Mouse (Mus musculus) ES-E14 (cell line): ENCODE data around the gene Srd5a1. TPM values are rescaled to one million over a fixed set of nuclear protein-coding genes. Genes with fewer than 3 reads are reported as not detected.

Experiments
- DNase-seq: peaks from one replicate; pipeline ENCODE4 v3.0.0-alpha.2; 2013; ENCODE audit warnings: low read depth, low spot score
- H3K27ac ChIP-seq: 2 replicates; pipeline ENCODE4 v1.5.1; 2012; ENCODE audit warnings: low read depth, mild to moderate bottlenecking, low read length, moderate library complexity, mixed read lengths; ENCODE audit not compliant: poor library complexity, insufficient read depth, severe bottlenecking
- H3K36me3 ChIP-seq: 2 replicates; pipeline ENCODE4 v1.6.1; 2012; ENCODE audit warnings: mild to moderate bottlenecking, low read length, moderate library complexity, mixed read lengths; ENCODE audit not compliant: control insufficient read depth, poor library complexity, insufficient read depth, severe bottlenecking
- H3K4me1 ChIP-seq, 2 experiments: fragments of 150-350 bp in 1 of 2; sonication (generic) in 1 of 2; 2 replicates each; pipeline ENCODE4 v1.6.1; 2012; ENCODE audit warnings: low read length in 2 of 2, mild to moderate bottlenecking in 1 of 2, mixed read lengths in 1 of 2; ENCODE audit not compliant: control insufficient read depth in 2 of 2, insufficient read depth in 2 of 2, poor library complexity in 1 of 2
- H3K4me3 ChIP-seq, 2 experiments: fragments of 150-350 bp in 1 of 2; sonication (generic) in 1 of 2; 2 replicates each; pipeline ENCODE4 v1.5.1; 2012; ENCODE audit warnings: low read length in 2 of 2, low read depth in 1 of 2, mild to moderate bottlenecking in 1 of 2, mixed read lengths in 1 of 2; ENCODE audit not compliant: insufficient read depth in 1 of 2, poor library complexity in 1 of 2, severe bottlenecking in 1 of 2
- H3K9ac ChIP-seq: 2 replicates; pipeline ENCODE4 v1.6.1; 2012; ENCODE audit warnings: low read depth, mild to moderate bottlenecking, low read length, mixed read lengths; ENCODE audit not compliant: poor library complexity, insufficient read depth, severe bottlenecking
- H3K9me3 ChIP-seq: fragments of 150-350 bp; sonication (generic); 2 replicates; pipeline ENCODE4 v1.6.1; 2012; ENCODE audit warnings: low read depth, mild to moderate bottlenecking, low read length; ENCODE audit not compliant: control insufficient read depth, insufficient read depth
- CHD2 ChIP-seq: IDR thresholded peaks from 2 replicates; pipeline ENCODE4 v1.6.1; 2014; ENCODE audit warnings: mild to moderate bottlenecking, low read depth, low read length, inconsistent platforms
- HCFC1 ChIP-seq: IDR thresholded peaks from 2 replicates; pipeline ENCODE4 v1.6.1; 2012; ENCODE audit warnings: low read length, inconsistent platforms, borderline replicate concordance; ENCODE audit not compliant: insufficient read depth
- MAFK ChIP-seq: IDR thresholded peaks from 2 replicates; pipeline ENCODE4 v1.6.1; 2014; ENCODE audit warnings: mild to moderate bottlenecking, low read depth, low read length, inconsistent platforms; ENCODE audit not compliant: insufficient read depth
- ZC3H11A ChIP-seq: IDR thresholded peaks from 2 replicates; pipeline ENCODE4 v1.6.1; 2012; ENCODE audit warnings: low read depth, mild to moderate bottlenecking, inconsistent platforms, low read length, borderline replicate concordance
- ZNF384 ChIP-seq: IDR thresholded peaks from 2 replicates; pipeline ENCODE4 v1.6.1; 2012; ENCODE audit warnings: low read depth, low read length, inconsistent platforms
- in situ Hi-C, 2 experiments: fragments of 600-800 bp; cut with MboI; formaldehyde crosslinking; loops; one replicate each; pipeline ENCODE4 v1.15.1; 2025; ENCODE audit warnings: low sequenced_read_pairs in 2 of 2, inconsistent platforms in 1 of 2; ENCODE audit not compliant: unreplicated experiment in 2 of 2
- total RNA-seq: library from RNA; depleted of rRNA; stranded (reverse); fragments of 300-350 nt; gene quantifications from 2 replicates; pipeline ENCODE4 v1.2.3, GENCODE M21; 2012

Srd5a1 gene
- total RNA-seq, 1 experiment, result 11.5 TPM

DNA sequence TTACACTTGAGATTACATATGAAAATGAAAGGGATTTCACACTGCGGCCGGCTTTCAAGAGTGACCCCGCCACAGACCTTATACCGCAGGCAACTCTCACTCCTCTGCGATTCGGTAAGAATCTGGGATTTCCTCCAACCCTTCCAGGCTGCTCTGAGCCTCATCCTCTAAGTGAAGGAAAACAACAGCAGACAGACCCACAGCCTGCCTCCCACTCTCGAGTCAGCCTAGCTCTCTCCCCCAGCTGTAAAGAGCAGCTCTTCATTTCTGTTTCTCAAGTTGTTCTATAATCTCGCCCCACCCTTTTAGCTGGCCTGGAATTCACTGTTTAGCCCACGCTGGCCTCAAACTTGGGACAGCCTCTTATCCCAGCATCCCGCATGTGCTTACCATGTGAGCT, 69.5 kb downstream of the Srd5a1 start:
- in situ Hi-C loops, result loop anchor here in 1 of 2 experiments (10.0 kb wide), 1 partner anchor 113 kb away; no protein-coding TSS in a partner anchor
- no peak for DNase-seq
- H3K9me3 ChIP-seq, result no peaks in the 10 kb centered on the region
- H3K9ac ChIP-seq, result no peak overlapping the region
- H3K4me1 ChIP-seq, result peaks cover 0 to 10% of the 10 kb centered on the region in 2 experiments; a peak in 1 of 4 replicates
- H3K4me3 ChIP-seq, result no peak overlapping the region
- TF ChIP-seq MAFK (no peak), CHD2 (no peak), ZC3H11A (no peak)
- H3K27ac ChIP-seq, result no peak overlapping the region
- H3K36me3 ChIP-seq, result no peaks in the 10 kb centered on the region

DNA sequence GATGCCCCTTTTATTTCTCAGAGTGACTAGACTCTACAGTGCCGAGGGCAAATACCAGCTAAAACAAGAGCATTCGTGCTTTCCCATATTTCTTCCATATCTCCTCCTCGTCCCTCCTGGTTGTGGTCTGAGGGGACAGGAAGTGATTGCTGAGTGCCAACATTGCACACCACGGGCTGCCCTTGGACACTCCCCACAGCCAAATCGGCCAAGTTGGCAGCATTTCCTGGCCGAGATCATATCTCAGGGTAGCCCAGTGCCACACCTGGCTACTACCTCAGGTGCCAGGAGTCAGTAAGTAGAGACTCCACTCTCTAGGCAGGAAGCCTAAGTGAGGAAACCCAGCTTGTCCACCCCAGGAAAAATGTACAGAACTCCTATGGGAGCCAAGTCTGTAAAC, 70.0 kb downstream of the Srd5a1 start:
- in situ Hi-C loops, result loop anchor here in 1 of 2 experiments (10.0 kb wide), 1 partner anchor 114 kb away; no protein-coding TSS in a partner anchor
- H3K36me3 ChIP-seq, result no peaks in the 10 kb centered on the region
- no peak overlapping the region for H3K27ac ChIP-seq
- DNase-seq, result no peak
- no peak overlapping the region for H3K9ac ChIP-seq
- H3K4me3 ChIP-seq, result no peak overlapping the region
- TF ChIP-seq HCFC1 (no peak), CHD2 (no peak), ZC3H11A (no peak), MAFK (no peak), ZNF384 (no peak)
- H3K4me1 ChIP-seq, result peaks cover 0 to 10% of the 10 kb centered on the region in 2 experiments; a peak in 1 of 4 replicates
- H3K9me3 ChIP-seq, result no peaks in the 10 kb centered on the region

DNA sequence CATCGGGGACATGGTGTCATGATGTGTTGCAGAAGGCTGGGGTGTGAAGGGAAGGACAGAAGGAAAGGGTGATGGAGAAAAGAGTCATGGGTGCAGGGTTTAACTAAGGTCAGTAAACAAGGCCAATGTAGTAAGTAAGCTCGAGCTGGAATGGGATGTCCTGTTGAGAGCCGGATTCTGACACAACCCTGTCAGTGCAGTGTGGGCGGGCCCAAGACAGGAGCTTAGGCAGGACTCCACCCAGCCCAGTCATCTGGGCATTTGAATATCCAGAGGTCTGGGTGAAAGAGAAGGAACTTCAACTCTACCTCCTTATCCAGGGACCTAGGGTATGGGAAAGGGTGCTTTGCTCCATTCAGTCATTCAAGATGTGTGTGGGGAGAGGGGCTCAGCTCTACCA, 72.9 kb downstream of the Srd5a1 start:
- in situ Hi-C loops, result no loop called here
- Histone ChIP-seq H3K27ac (no peak overlapping the region), H3K9ac (no peak overlapping the region), H3K4me3 (no peak overlapping the region), H3K9me3 (no peaks in the 10 kb centered on the region), H3K4me1 (peaks cover 0 to 12% of the 10 kb centered on the region in 2 experiments; a peak in 1 of 4 replicates), H3K36me3 (no peaks in the 10 kb centered on the region)
- TF ChIP-seq MAFK, result no peak
- TF ChIP-seq ZC3H11A, result no peak
- no peak for TF ChIP-seq CHD2
- no peak for TF ChIP-seq HCFC1
- no peak for DNase-seq

DNA sequence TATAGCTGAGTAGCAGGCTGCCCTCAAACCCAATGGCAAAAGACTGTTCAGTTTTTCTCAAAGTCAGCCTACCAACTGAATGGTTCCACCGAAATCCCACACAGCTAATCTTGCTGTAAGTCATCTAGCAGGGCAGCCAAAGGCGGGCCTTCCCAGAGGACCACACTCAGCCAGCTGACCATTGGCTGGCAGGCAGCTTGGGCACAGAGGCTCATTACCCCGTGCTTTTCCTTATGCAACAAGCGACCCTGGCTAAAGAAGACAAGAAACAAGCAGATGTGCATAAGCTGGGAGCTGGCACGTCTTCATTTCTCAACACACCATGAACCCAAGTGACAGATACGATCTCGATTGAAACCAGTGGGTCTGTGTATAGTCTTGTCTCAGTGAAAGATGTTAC, 73.9 kb downstream of the Srd5a1 start:
- no peaks in the 10 kb centered on the region for H3K9me3 ChIP-seq
- H3K4me1 ChIP-seq, result peaks cover 0 to 13% of the 10 kb centered on the region in 2 experiments; a peak in 2 of 4 replicates
- H3K4me3 ChIP-seq, result no peak overlapping the region
- H3K27ac ChIP-seq, result no peak overlapping the region
- no peak for DNase-seq
- in situ Hi-C loops, result no loop called here
- H3K36me3 ChIP-seq, result no peaks in the 10 kb centered on the region
- no peak overlapping the region for H3K9ac ChIP-seq
- no peak for TF ChIP-seq MAFK
- no peak for TF ChIP-seq ZC3H11A
- TF ChIP-seq CHD2, result no peak
- TF ChIP-seq HCFC1, result no peak
- TF ChIP-seq ZNF384, result no peak

DNA sequence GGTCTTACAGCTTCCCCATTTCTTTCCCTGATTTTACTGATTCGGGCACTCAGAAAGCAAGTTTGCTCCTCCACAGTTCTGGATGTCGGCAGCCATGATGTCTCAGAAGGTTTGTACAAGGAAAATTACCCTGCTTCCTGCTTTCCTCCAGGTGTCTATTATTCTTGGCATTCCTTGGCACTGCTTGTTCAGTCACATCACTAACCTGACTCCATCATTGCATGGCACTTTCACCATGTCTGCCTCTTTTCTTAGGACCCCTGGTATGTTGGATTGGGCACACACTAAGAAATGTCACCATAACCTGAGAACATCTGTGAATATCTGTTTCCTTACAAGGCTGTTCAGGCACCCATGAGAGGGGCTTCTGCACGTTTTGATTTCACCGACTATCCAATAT, 75.2 kb downstream of the Srd5a1 start:
- no peaks in the 10 kb centered on the region; the same call in 1 of the 2 replicates for H3K36me3 ChIP-seq
- H3K4me1 ChIP-seq, result peaks cover 3 to 21% of the 10 kb centered on the region in 2 experiments; a peak in 2 of 4 replicates
- peak overlapping the region in 1 of 2 experiments; percentile 76; a peak in 1 of 4 replicates for H3K4me3 ChIP-seq
- TF ChIP-seq ZC3H11A, result no peak
- TF ChIP-seq ZNF384, result no peak
- TF ChIP-seq HCFC1, result no peak
- no peak for TF ChIP-seq MAFK
- TF ChIP-seq CHD2, result no peak
- no peak overlapping the region; the same call in 1 of the 2 replicates for H3K9ac ChIP-seq
- DNase-seq, result no peak
- H3K9me3 ChIP-seq, result no peaks in the 10 kb centered on the region
- no peak overlapping the region for H3K27ac ChIP-seq
- in situ Hi-C loops, result no loop called here
